Mouse (Mus musculus) urinary bladder, postnatal 36 days (tissue): ENCODE results near the gene BC049762.

ENCODE experiments used
- DNase-seq, 2 experiments: peaks; one replicate each; pipeline ENCODE4 v3.0.0; 2022; ENCODE audit warnings: low spot score in 2 of 2, mixed read lengths in 1 of 2

BC049762 gene

DNA sequence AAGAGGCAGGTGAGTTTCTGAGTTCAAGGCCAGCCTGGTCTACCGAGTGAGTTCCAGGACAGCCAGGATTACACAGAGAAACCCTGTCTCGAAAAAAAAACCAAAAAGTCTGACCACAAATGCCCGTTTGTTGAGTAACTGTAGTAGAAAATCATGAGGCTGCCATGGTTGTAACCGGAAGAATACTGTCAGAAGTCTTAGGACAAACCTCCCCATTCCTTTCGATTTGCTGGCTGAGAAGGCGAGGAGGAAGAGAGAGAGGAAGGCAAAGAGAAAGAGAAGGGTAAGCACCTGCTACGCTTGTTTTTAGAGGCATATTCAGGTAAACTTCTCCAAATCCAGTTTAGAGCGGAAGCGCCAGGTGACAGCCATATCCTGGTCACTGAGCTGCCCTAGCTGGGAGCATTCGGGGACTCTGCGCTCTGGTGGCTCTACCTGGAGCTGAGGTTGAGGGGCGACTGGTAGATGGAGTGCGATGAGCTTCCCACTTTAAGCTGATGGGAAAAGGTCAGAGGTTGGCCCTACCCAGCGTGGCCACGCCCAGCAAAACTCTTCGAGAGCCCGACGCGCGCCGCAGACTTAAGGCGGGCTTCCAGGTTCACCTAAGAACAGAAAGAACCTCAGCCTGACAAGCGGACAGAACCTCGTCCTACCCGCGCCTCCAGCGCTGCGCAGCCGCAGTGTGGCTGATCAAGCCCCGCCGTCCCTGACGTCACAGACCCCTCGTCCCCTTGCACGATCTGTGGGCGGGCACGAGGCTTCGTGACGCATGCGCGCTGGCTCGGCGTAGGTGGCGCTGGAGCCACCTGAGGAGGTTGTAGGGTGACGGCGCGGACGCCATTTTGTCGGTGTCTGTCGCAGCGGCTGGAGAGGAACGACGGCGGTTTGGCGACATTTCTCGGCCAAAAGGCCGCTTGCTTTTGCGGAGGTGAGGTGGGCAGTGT lies at the start of gene BC049762:
Gene BC049762 (minus strand): TSS at position 705 of the 944 bp plus-strand sequence.
- DNase-seq, result peak; percentile 98 to 99

DNA sequence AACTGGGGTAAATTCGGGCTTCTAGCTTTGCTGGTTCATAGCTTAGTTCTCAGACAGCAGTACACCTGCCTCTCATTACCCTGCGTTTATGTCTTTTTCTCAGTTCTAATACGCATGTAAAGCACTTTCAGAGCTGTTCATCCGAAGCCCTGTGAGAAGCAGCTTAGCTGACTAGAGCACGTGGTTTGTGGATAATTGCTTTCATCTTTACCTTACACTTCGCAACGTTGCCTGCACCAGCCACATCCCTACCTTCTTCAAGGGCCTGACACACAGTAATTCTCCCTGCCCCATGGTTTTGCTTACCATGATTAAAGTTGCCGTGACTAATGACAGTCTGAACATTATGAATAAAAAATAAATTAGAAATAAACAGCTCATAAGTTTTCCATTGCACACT lies 49.0 kb upstream of the BC049762 start:
- no peak for DNase-seq

DNA sequence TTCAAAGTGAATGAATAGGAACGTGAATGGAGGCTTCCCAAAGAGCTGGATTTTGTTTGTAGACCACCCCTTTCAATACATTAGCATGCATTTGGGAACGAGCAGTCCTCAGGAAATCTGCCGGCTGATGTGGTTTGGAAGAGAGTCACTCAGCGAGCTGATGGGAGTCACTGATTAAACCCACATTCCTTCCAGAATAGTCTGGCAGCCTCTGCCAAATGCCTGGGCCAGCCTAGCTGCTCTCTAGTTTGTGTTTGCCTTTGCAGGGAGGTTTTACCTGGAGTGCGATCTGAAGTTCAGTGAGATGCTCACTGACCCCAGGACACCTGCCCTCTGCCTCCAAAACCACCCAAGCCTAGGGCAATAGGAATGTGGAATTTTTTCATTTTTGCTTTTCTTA lies 45.5 kb upstream of the BC049762 start:
- no peak for DNase-seq

DNA sequence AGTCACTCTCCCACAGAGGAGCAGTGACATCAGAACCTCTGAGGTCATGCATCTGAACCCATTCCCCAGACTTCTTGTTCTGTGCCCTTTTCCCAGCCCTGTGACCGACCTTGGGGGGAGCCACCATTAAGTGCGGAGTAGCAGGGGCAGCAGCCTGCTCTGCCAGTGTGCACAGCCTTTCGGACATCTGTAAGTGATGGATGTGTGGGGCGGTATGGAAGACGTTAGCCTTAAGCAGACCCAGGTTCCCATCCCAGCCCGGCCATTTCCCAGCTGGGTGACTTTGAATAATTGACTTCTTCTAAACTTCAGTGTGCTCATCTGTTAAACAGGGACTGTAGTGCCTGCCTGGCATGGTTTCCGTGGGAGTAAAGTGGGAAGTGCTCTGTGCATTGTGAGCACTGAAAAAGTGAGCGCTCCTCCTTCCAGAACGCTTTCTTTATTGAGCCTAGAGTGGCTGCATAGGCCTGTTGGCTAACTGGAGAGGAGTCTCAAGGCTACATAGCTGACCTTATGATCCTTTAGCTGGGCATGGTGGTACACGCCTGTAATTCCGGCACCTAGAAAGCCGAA lies 41.2 kb upstream of the BC049762 start:
- no peak for DNase-seq

DNA sequence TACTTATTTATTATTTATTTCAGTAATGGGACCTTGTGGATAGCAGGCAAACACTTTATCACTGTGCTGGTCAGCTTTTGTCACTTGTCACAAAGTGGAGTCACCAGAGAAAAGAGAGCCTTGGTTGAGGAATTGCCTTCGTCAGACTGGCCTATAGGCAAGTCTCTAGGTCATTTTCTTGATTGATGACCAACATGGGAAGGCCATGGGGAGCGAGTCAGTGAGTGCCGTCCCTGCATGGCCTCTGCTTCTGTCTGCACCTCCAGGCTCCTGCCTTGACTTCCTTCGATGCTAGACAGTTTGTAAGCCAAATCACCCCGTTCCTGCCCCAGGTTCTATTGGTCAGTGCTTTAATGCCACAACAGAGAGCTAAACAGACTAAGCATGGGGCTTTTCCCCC lies 39.5 kb upstream of the BC049762 start:
- DNase-seq, result no peak

DNA sequence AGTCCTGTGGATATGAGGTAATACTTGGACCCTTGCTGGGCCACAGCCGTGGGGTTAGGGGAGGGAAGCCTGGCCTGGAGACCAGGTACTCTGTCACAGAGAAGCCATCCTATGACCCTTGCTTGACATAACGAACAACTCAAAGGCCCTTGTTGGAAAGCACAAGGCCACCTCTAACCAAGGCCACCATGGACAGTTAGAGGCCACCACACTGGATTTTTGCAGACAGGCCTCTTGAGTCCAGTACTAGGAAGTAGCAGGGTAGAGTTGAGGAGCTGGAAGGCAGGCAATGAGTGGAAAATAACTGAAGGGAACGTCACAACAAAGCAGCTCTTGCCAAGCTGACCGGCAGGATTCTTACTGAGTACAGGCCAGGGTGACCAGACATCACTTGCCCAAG lies 35.8 kb upstream of the BC049762 start:
- DNase-seq, result no peak

DNA sequence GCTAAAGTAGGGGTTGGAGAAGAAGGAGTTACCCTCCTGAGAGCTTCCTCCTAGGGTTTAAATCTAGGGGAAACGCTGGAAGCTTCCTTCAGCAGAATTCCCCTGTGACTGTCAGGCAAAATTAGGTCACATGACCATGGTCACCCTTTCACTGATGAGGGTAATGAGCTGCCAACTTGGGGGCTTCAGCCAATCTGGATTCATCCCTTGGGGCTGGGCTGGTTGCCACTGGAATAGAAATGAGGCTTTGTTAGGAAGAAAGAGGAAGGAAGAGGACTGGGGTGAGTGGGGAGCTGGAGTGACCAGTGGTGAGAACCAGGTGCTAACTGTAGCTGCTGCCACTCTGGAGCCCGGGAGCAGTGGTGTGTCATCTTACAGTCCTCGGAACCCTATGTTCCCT lies 32.9 kb upstream of the BC049762 start:
- no peak for DNase-seq

DNA sequence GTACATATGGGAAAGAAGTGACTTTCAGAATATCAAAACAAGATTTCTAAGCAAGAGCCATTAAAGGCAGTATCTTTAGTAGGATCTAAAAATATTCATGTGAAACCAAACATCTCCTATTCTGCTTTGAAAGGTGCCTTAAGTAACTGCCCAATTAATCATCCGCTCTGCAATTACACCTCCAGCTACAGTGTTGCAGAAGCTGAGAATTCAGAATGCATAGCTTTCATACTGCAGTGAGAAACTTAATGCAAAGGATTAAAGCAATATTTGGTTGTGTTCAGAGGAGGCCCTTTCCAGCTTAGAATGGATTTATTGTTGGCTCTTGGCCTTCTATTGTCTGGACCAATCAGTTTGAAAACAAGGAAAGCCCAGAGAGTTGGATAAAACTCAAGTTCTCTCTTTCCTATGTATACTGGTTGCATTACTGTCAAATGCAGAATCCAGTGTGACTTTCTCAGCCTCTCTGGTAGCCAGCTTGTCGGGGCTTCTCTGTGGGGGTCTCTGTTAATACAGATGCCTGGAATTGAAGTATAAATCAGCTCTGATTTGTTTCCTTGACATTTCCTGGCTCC lies 31.2 kb upstream of the BC049762 start:
- no peak for DNase-seq

DNA sequence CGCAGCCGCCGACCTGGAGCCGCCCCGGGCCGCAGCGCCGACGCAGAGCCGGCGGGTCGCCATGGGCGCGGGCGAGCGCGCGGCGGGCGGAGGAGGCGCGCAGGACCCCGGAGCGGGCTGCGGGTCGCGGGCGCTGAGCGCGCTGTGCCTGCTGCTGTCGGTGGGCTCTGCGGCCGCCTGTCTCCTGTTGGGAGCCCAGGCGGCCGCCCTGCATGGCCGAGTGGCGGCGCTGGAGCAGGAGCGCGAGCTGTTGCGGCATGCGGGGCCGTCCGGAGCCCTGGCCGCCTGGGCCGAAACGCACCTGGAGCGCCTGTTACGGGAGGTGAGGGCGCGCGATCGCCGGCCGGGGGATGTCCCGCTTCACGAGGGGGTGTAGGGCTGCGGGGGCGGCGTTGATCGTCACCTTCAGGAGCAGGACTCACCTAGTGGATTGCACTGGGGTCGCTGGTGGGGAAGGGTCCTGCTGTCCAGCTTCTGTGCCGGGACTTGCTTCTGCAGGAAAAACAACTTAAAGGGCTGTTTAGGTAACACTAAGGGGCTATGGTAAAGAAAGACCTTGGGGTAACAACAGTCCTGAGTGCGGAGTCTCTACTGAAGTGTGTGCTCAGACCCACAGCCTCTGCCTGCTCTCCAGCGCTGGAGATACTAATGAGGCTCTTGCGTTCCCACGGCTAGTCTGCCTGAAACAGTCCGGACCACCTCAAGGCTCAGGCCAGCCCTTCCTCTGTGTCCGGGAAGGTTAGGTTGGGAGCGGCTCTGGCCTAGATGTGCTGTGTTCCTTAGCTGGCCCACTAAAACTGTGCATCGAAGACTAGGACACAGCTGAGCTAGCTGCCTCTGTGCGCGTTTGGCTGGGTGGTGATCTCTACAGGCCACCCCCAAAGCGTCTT lies 27.5 kb upstream of the BC049762 start:
- DNase-seq, result peak; percentile 8 to 16

DNA sequence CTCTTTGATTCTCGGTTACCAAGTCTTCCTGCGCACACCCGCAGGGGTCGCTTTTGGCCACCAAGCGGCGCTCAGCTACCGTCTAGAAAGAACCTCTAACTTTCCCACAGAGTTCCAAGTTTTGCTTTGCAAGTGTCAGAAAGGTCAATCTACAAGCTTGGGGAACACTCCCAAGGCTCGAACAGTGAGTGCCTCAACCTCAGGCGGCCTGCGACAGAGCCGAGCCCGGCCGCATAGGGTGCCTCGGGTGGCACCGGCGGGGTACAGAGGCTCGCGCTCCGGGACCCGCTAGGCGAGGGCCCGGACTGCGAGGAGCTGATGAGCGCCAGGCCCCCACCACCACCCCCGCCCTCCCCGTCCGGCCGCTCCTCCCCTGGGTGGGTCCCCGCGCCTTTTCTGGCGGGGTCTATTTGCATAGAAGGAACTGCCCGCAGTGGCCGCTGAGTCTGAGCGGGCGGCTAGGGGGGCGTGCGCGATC lies 26.8 kb upstream of the BC049762 start, which contains the start of gene Col23a1:
Gene Col23a1 (plus strand): TSS at position 357 of the 478 bp plus-strand sequence.
- DNase-seq, result peak; percentile 66 to 68

DNA sequence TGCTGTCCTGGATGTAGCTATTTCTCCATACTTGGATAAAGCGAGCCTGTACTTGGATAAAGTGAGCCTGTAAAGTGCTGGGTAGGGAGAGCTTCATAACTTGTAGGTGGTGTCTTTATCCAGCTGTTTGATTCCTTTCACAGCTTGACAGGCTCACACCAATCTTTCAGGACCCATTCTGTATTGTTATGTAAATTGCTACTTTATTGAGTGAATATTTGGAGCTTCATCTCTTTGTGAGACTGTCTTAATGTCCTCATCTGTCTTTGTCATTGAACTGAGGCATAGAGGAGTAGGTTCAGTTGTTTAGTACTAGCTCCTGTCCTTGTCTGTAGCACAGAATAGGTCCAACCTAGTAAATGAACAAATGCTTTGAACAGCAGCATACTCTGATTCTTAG lies 11.6 kb upstream of the BC049762 start:
- DNase-seq, result no peak

DNA sequence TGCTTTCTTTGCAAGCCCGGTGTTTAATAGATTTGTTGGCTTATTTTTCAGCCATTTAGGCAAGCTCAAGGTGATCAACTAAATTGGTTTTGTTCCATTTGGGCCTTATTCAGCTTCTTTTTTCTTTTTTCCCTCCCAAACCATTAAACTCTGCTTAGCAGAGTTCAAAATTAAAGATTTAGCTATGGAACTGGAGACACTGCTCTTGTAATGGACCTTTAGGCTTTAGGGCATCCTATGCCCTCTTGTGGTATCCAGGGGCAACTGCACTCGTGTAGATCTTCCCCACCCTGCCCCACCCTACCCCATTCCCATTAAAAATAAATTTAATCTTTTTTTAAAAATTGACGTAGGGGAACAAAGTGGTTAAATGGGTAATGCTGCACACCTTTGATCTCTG lies 2.5 kb upstream of the BC049762 start:
- DNase-seq, result no peak

DNA sequence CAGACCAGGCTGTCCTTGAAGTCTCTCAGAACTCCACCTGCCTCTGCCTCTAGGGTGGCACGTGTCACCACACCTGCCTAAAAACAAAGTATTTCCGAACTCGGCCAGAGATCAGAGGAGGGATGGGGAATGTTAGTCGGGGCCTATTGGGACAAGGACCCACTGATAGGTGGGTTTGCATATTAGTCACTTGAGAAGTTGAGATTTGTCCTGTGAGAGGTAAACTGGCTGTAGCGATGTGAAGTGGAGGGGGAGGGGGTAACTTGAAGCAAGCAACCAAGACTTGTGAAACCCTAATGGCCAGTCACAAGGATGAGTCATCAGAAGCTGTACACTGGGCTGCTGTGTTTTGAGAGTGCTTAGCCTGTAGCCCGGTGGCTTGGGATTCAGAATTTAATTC lies 1.5 kb upstream of the BC049762 start:
- DNase-seq, result peak; percentile 19 to 41

DNA sequence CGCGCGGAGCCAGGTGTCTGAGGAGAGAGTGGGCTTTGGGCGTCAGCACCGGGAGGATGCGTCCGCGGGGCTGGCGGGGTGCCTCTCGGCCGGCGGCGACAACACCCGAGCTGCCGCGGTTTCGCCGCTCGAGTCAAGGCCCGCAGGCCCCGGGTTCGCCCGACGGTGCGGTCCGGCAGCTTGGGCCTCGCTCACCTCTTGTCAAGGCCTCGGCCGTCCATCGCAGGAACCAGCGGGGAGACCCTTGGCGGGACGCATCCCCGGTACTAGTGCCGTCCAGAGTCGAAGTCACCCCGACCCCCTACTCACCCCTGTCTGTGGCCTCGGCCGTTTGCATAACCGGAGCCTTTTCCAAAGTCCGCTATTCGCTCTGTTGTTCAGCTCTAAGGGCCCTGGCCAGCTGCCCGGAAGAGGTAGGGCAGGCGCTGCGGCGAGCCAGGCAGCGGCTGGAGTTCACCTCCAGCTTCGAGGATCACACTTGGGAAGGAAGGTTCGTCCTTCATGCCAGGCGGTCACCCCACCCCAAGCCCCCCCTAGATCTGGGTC lies 513 bp upstream of the BC049762 start:
- DNase-seq, result peak in 1 of 2 experiments; percentile 57

DNA sequence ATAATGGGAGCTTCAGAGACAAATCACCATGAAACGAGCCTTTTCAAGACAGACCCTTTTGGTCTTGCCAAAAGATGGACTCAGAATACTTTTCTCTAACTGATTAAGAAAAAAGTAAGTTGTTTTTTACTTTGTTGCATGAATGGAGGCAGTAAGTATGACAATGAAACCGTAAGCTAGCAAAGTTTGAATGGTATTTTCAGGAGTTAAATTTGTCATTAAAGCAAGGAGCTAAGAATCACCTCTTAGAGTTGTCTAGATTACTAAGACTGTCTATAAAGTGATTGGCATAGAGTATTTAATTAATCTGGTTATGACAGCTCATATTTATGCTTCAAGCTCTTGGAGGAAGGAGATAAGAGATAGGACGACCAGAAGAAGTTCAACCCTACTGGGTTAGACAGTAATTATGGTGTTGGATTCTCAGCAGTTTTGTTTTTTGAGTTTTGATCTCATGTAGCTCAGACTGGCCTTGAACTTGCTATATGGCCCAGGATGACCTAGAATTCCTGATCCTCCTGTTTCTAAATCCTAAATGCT lies 1.1 kb downstream of the BC049762 start, which contains the start of gene Clk4:
Gene Clk4 (plus strand): TSS at position 51 of the 540 bp plus-strand sequence.
- no peak for DNase-seq

DNA sequence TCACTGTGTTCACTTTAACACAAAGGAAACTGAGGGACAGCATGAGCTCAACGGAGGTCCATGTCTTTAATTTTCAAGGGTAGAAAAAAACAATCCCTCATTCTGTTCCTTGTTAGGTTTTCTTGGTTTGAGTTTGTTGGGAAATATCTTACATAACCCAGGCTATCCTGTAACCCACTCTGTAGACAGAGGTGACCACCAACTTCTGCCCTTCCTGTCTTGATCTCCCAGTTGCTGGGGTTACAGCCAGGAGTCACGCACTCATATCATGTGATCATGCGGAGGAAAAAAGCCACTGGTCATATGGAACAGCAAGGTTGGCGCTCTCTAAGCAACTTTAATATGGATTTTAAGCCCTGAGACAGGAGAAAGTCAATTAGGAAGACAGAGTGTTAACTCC lies 5.8 kb downstream of the BC049762 start:
- DNase-seq, result no peak

DNA sequence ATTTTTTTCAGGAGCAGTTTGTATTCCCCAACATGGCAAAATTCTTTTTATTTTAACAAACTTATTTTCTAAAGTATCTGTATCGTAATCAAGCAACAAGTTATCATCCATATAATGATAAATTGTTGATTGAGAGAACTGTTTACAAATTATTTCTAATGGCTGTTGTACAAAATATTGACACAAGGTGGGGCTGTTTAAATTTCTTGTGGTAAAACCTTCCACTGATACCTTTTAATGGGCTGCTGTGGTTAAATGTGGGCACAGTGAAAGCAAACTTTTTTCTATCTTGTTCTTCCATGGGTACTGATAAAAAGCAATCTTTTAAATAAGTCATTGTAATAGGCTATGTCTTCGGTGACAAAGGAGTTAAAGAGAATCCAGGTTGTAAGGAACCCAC lies 19.9 kb downstream of the BC049762 start:
- DNase-seq, result no peak

DNA sequence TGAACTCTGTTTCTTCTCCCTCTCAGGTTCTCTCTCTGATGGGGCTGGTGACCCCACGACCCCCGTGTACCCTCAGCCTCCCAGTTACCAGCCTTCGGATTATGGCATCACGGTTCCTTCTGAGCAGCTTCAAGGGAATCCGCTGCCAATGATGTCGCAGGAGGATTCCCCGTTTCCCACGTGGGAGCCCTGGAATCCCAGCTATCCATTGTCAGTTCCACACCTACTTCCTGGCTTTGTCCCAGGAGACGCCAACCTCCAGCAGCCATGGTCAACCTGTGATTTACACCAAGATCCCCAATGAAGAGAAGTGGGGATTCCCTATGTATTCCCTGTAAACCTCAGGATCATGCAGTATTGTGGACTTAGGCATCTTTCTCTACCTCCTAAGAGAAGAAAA lies 28.2 kb downstream of the BC049762 start:
- no peak for DNase-seq

DNA sequence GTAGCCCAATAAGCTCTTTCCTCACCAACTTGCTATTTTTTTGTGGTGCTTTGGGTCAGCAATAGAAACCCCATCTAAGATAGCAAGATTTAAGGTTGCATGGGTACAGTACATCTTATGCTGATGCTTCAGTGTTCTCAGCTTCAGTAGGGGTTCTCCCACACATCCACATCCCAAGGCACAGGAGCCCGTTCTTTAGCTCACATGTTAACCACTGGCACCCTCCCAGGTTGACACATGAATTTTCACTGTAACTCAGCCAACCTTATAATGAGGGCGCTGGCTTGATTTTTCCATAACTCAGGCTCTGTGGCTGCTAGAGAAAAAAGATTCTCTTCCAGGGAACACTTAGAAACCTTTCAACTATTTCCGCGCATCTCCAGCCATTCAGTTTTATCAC lies 35.7 kb downstream of the BC049762 start:
- no peak for DNase-seq

DNA sequence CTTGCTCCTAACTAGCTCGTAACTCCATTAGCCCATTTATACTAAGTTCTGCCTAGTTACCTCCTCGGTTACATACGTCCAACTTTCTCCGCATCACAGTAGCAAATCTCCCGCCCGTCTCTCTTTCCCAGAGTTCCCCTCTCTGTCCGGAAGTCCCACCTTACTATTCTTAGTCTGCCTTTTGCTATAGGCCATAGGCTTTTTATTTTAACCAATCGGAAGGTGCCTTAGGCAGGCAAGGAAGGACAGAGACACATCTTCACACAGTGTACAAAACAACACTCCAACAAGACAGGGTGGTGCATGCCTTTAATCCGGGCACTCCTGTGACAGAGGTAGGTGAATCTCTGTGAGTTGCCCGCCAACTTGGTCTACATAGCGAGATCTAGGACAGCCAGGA lies 42.5 kb downstream of the BC049762 start, which contains the start of gene Gm12569:
Gene Gm12569 (plus strand): TSS at position 166 of the 400 bp plus-strand sequence.
- DNase-seq, result no peak
